21 mouse cellular contexts compared by ENCODE assay signal in genomic region chr17:9600459-9600858, GRCm38 (mm10).
A peak's percentile ranks its signal among the peaks of the same experiment; 100 is the strongest.
DNase-seq lines count a peak whose midpoint lies in the region; ATAC-seq and TF ChIP-seq lines count a peak whose summit lies in the region.
"Had no signal": no experiment of that assay in that cellular context is flagged by ENCODE, and none has a peak within 500 bp of the region (broad histone marks: within the 10 kb centered on the region; RNA-seq: fewer than 3 reads in every experiment).

No protein-coding gene starts in this region.

- no peak for DNase-seq in kidney, adult 2 months
- peak; percentile 15 for DNase-seq in lung, postnatal 10 days
- no peak for DNase-seq in lung, adult 2 months
- peak; percentile 8 for DNase-seq in NIH3T3 (ENCODE audit: low read depth)
- DNase-seq in embryo, embryonic 9.5 days (ENCODE audit: extremely low spot score) = peak; percentile 6
- no peak for DNase-seq in thymus, postnatal 0 days (ENCODE audit: low spot score)
- DNase-seq in heart, adult 18-20 months = no peak
- DNase-seq: adrenal gland, adult 2 months; cerebellum, adult 2 months; forebrain, postnatal 0 days; gastrocnemius, postnatal 14 days; heart, postnatal 36 days; layer of hippocampus, postnatal 36 days; thymus, postnatal 4 days had no signal

- no peak overlapping the region for H3K27ac ChIP-seq in kidney, adult 2 months (ENCODE audit: insufficient read depth, low read depth, low read length)
- H3K27ac ChIP-seq in kidney, embryonic 15.5 days = no peak overlapping the region
- H3K27ac ChIP-seq: embryonic facial prominence, embryonic 10.5 days; limb, embryonic 10.5 days; liver, embryonic 15.5 days had no signal

- H3K4me1 ChIP-seq in kidney, adult 2 months (ENCODE audit: control insufficient read depth, insufficient read depth, low read length) = no peaks in the 10 kb centered on the region
- no peaks in the 10 kb centered on the region for H3K4me1 ChIP-seq in kidney, embryonic 15.5 days
- H3K4me1 ChIP-seq in lung, adult 2 months (ENCODE audit: control insufficient read depth, insufficient read depth, low read length) = no peaks in the 10 kb centered on the region
- H3K4me1 ChIP-seq: embryonic facial prominence, embryonic 10.5 days; limb, embryonic 10.5 days; liver, embryonic 15.5 days; megakaryocyte, embryonic 14.5 days had no signal

- H3K4me2 ChIP-seq in kidney, embryonic 15.5 days = no peak overlapping the region
- H3K4me2 ChIP-seq: heart, embryonic 11.5 days; liver, embryonic 15.5 days had no signal

- no peaks in the 10 kb centered on the region for H3K36me3 ChIP-seq in kidney, adult 2 months (ENCODE audit: control insufficient read depth, insufficient read depth, low read length)
- H3K36me3 ChIP-seq in kidney, embryonic 15.5 days = no peaks in the 10 kb centered on the region
- H3K36me3 ChIP-seq: embryonic facial prominence, embryonic 10.5 days; limb, embryonic 10.5 days; liver, embryonic 15.5 days had no signal

- TF ChIP-seq POLR2A in kidney, adult 2 months (IDR thresholded peaks at IDR 0.05; ENCODE audit: low read depth, low read length) = no peak
- TF ChIP-seq POLR2A in lung, adult 2 months (IDR thresholded peaks at IDR 0.05; ENCODE audit: borderline replicate concordance, extremely low read depth, low read depth, low read length) = no peak

- H3K4me3 ChIP-seq in kidney, adult 2 months (ENCODE audit: insufficient read depth, low read depth, low read length) = no peak overlapping the region
- H3K4me3 ChIP-seq in kidney, embryonic 15.5 days (replicated peaks) = no peak overlapping the region
- no peak overlapping the region for H3K4me3 ChIP-seq in lung, adult 2 months (replicated peaks; ENCODE audit: extremely low read depth, low read depth, low read length)
- H3K4me3 ChIP-seq: embryonic facial prominence, embryonic 10.5 days; erythroblast, embryonic 14.5 days; limb, embryonic 10.5 days; liver, embryonic 15.5 days; megakaryocyte, embryonic 14.5 days had no signal

- H3K9me3 ChIP-seq in kidney, embryonic 15.5 days (replicated peaks) = no peaks in the 10 kb centered on the region
- H3K9me3 ChIP-seq: embryonic facial prominence, embryonic 10.5 days; limb, embryonic 10.5 days; liver, embryonic 15.5 days had no signal

- WGBS in kidney, adult 2 months = 76% methylated on average over 2 of the region's 2 CpGs
- WGBS in kidney, embryonic 15.5 days = 87% methylated on average over 2 of the region's 2 CpGs
- WGBS in lung, adult 2 months = 71% methylated on average over 2 of the region's 2 CpGs

- ATAC-seq in kidney, embryonic 15.5 days (replicated peaks; ENCODE audit: low FRiP score) = no peak
- ATAC-seq: forebrain, postnatal 0 days had no signal

- peak; percentile 24; the same call in 1 of the 2 replicates for TF ChIP-seq CTCF in kidney, adult 2 months (conservative IDR thresholded peaks at IDR 0.05; ENCODE audit: insufficient read depth, insufficient read length, low read depth, low read length)
- no peak for TF ChIP-seq CTCF in lung, adult 2 months (IDR thresholded peaks at IDR 0.05; ENCODE audit: insufficient read depth, low read length)

- H3K27me3 ChIP-seq in kidney, adult 2 months (replicated peaks; ENCODE audit: control insufficient read depth, insufficient read depth, low read length) = no peaks in the 10 kb centered on the region
- H3K27me3 ChIP-seq in kidney, embryonic 15.5 days = no peaks in the 10 kb centered on the region
- H3K27me3 ChIP-seq: liver, embryonic 15.5 days; megakaryocyte, embryonic 14.5 days had no signal

- H3K9ac ChIP-seq in kidney, embryonic 15.5 days = no peak overlapping the region
- H3K9ac ChIP-seq: forebrain, postnatal 0 days; liver, embryonic 15.5 days had no signal

Comparison
In these comparisons a context has a peak if more than half of its experiments do, and no peak if none do; other contexts are left out.
1. DNase-seq: peak in lung, postnatal 10 days (single experiment), NIH3T3 (single experiment) and embryo, embryonic 9.5 days (single experiment); none in kidney, adult 2 months (single experiment), lung, adult 2 months (single experiment), thymus, postnatal 0 days (single experiment) and heart, adult 18-20 months (0 of 2).